Mouse (Mus musculus): ENCODE data around the gene Lsamp.

DNA sequence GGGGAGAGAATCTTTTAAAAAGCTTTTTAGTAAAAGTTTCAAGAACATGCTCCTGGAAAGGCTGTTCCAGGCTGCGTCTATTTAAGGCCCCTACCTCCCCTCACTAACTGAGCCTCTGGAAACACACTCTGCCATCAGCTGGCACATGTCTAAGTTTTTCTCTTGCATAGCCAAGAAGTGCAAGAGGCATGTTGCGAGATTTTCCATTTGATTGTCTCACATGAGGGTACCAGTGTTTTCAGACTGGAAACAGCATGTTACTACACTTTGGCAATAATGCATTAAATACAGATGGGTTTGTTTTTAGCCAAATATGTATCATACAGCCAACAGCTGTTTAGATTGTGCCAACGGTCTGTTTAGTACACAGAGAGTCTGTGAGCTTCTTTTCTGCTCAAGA is 958.1 kb downstream of the Lsamp start:
- TF ChIP-seq EP300 (IDR thresholded peaks at IDR 0.05; ENCODE audit: low read depth) (no peak), CTCF (IDR thresholded peaks at IDR 0.05; ENCODE audit: low read depth) (no peak)
